Mouse (Mus musculus): ENCODE results near the gene Ppard. TPM values are rescaled to one million over a fixed set of nuclear protein-coding genes. Genes with fewer than 3 reads are reported as not detected.

Ppard gene
- polyA plus RNA-seq, 1 experiment from 2014 or later = 2.9 TPM

DNA sequence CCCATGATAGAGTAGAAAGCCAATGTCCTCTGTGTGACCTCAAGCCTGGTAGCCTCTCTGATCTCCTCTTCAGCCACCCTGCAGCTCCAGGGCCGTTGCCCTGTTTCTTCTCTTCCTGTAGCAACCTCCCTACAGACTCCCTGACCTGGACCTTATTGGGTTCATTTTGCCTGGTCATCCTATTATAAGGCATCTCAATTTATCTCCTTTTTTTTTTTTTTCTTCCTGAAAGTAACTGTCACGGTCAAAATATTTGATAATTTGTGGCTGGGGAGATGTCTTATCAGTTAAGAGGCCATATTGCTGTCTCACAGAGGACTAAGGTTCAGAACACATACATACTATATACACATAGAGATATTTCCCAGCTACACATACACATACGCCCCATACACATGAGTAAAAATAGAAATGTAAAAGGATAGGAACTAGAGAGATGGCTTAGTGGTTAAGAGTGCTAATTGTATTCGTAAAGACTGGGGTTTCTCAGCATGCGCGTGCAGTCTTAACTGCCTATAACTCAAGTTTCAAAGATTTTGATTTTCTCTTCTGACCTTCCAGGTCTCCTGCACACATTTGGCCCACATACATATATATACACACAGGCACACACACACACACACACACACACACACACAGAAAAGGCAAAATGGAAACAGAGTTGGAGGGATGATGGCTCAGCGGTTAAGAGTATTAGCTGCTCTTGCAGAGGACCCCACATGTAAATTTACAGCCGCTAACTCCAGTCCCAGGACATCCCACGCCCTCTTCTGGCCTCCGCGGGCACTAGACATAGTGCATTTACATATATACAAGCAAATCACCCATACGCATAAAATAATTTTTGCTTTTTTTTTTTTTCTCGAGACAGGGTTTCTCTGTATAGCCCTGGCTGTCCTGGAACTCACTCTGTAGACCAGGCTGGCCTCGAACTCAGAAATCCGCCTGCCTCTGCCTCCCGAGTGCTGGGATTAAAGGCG, 80.0 kb downstream of the Ppard start:
- H3K36me3 ChIP-seq (ENCODE audit: control insufficient read depth, insufficient read depth, low read length) = peaks cover 17% of the 10 kb centered on the region
- DNase-seq (ENCODE audit: low spot score) = no peak
- H3K9ac ChIP-seq (ENCODE audit: low read depth, low read length) = 0 out of 2 replicates have a peak overlapping the region, but pooled peaks have one; percentile 20
- H3K4me1 ChIP-seq (ENCODE audit: control insufficient read depth, insufficient read depth, low read length) = peaks cover 10% of the 10 kb centered on the region
- no peaks in the 10 kb centered on the region for H3K27me3 ChIP-seq (replicated peaks; ENCODE audit: control insufficient read depth, insufficient read depth, low read length)
- 27% methylated on average over 17 of the region's 17 CpGs for WGBS
- H3K4me2 ChIP-seq (ENCODE audit: low read depth, low read length) = peak overlapping the region; percentile 75
- H3K4me3 ChIP-seq (ENCODE audit: low read depth, low read length) = peak overlapping the region; percentile 87
- ATAC-seq (ENCODE audit: low read depth) = peak; percentile 19
- no peaks in the 10 kb centered on the region for H3K9me3 ChIP-seq (ENCODE audit: control insufficient read depth, low read length)
- H3K27ac ChIP-seq (replicated peaks; ENCODE audit: low read depth, low read length) = peak overlapping the region; percentile 70

DNA sequence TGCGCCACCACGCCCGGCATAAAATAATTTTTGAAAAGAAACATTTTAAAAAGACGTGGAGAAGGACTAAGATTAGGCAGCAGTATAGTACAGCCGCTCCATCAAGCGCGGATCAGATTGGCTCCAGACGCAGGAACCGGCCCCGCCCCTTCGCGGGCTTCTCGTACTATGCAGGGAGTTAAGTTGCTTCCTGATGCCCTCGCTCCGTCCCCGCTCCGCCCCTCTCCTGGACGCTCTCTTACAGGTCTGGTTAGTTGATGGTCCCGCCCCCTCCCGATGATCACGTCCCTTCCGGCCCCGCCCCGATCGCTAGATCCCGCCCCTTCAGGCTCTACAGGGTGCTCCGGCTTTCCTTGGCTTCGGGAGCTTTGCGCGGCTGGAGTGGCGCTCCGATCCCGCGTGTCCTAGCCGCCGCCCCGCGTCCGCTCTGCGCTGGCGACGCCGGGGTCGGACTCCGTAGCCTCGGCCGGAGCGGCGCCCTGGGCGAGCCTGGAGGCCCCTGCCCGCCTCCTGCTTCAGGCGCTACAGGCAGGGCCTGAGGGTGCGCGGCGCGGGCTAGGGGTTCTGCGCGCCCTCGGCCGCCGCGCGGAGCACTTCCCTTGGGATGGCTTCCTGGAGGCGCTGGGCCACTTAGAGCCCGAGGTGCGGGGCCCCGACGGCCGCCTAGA, 80.8 kb downstream of the Ppard start, which contains the start of gene Fance:
Gene Fance, plus strand, starts transcription at position 308 of the 668 bp plus-strand sequence.
- peak within 1 kb of the TSS; percentile 94 for H3K27ac ChIP-seq (replicated peaks; ENCODE audit: low read depth, low read length)
- H3K27me3 ChIP-seq (replicated peaks; ENCODE audit: control insufficient read depth, insufficient read depth, low read length) = no peaks in the 10 kb centered on the region
- H3K4me3 ChIP-seq (ENCODE audit: low read depth, low read length) = peak within 1 kb of the TSS; percentile 87
- peaks cover 25% of the 10 kb centered on the region for H3K36me3 ChIP-seq (ENCODE audit: control insufficient read depth, insufficient read depth, low read length)
- WGBS = under 1% methylated on average over 52 of the region's 69 CpGs
- DNase-seq (ENCODE audit: low spot score) (peak; percentile 100), ATAC-seq (ENCODE audit: low read depth) (peak; percentile 98)
- H3K9me3 ChIP-seq (ENCODE audit: control insufficient read depth, low read length) = no peaks in the 10 kb centered on the region
- peaks cover 10% of the 10 kb centered on the region for H3K4me1 ChIP-seq (ENCODE audit: control insufficient read depth, insufficient read depth, low read length)
- H3K9ac ChIP-seq (ENCODE audit: low read depth, low read length) = peak within 1 kb of the TSS; percentile 92
- peak within 1 kb of the TSS; percentile 75 for H3K4me2 ChIP-seq (ENCODE audit: low read depth, low read length)

DNA sequence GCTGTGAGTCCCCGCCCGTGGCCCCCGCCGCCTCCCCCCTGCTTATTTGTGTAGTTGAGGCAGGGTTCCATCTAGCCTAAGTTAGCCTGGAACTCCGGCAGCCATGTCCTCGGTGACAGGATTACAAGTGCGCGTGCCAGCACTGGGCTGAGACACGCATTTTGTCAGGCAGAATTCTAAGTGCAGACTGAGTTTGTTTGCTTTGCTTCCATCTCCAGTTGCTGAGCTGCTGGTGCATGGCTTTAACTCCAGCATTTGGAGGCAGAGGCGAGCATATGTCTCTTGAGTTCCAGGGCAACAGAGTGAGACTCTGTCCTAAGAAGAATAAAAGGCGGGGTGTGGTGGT, 81.4 kb downstream of the Ppard start:
- H3K36me3 ChIP-seq (ENCODE audit: control insufficient read depth, insufficient read depth, low read length) = peaks cover 30% of the 10 kb centered on the region
- peak overlapping the region; percentile 75 for H3K4me2 ChIP-seq (ENCODE audit: low read depth, low read length)
- peak overlapping the region; percentile 87 for H3K4me3 ChIP-seq (ENCODE audit: low read depth, low read length)
- ATAC-seq (ENCODE audit: low read depth) (peak; percentile 13), DNase-seq (ENCODE audit: low spot score) (peak; percentile 63)
- H3K27ac ChIP-seq (replicated peaks; ENCODE audit: low read depth, low read length) = peak overlapping the region; percentile 94
- H3K27me3 ChIP-seq (replicated peaks; ENCODE audit: control insufficient read depth, insufficient read depth, low read length) = no peaks in the 10 kb centered on the region
- peaks cover 6% of the 10 kb centered on the region for H3K4me1 ChIP-seq (ENCODE audit: control insufficient read depth, insufficient read depth, low read length)
- H3K9ac ChIP-seq (ENCODE audit: low read depth, low read length) = peak overlapping the region; percentile 92
- H3K9me3 ChIP-seq (ENCODE audit: control insufficient read depth, low read length) = no peaks in the 10 kb centered on the region
- 2% methylated on average over 11 of the region's 11 CpGs for WGBS

DNA sequence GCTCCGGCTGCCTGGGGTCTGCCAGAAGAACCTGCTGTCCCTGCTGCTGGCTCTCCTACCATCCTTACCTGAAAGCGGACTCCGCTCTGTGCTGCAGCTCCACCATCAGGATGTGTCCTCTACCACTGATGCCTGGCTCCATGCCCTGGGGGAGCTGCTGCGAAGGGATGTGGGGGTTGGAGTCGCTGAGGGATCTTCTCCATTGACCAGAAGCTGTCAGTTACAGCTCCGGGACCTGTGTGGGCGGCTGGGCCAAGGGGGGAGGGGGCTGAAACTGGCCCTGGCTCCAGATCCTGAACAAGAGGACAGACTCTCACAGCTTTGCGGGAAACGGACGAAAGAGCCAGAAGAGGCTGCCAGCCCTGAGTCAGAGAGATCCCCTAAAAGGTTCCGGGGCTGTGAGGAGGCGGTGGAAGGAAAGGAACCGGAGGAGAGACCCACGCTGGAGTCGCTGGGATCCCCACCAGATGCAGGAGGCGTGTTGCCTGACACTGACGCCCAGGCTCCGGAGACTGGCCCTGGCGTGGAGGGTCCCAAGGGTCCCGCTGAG, 83.2 kb downstream of the Ppard start:
- no peak overlapping the region for H3K4me2 ChIP-seq (ENCODE audit: low read depth, low read length)
- DNase-seq (ENCODE audit: low spot score) = no peak
- no peak for ATAC-seq (ENCODE audit: low read depth)
- no peaks in the 10 kb centered on the region for H3K27me3 ChIP-seq (replicated peaks; ENCODE audit: control insufficient read depth, insufficient read depth, low read length)
- no peaks in the 10 kb centered on the region for H3K9me3 ChIP-seq (ENCODE audit: control insufficient read depth, low read length)
- H3K36me3 ChIP-seq (ENCODE audit: control insufficient read depth, insufficient read depth, low read length) = peaks cover 43% of the 10 kb centered on the region
- H3K27ac ChIP-seq (replicated peaks; ENCODE audit: low read depth, low read length) = no peak overlapping the region
- H3K4me1 ChIP-seq (ENCODE audit: control insufficient read depth, insufficient read depth, low read length) = peaks cover 6% of the 10 kb centered on the region
- peak overlapping the region; percentile 21; the same call in 1 of the 2 replicates for H3K9ac ChIP-seq (ENCODE audit: low read depth, low read length)
- no peak overlapping the region for H3K4me3 ChIP-seq (ENCODE audit: low read depth, low read length)
- 60% methylated on average over 20 of the region's 20 CpGs for WGBS

DNA sequence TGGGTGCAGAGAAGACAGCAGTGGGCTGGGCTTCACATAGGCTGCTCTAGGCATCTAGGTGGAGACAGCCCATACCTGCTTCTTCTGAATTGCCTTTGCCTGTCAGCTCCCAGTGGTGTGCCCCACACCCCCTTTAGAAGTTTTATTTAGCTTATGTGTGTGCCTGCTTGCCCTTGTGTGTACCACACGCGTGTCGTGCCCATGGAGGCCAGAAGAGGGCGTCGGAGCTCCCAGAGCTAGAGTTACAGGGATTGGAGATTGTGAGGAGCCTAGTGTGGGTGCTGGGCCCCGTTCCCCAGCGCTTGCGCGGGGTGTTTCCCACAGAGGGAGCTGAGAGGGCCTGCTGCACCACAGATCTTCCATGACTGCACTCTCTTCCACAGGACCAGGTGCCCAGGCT, 84.0 kb downstream of the Ppard start:
- Histone ChIP-seq H3K4me2 (ENCODE audit: low read depth, low read length) (no peak overlapping the region), H3K9ac (ENCODE audit: low read depth, low read length) (no peak overlapping the region), H3K27ac (replicated peaks; ENCODE audit: low read depth, low read length) (no peak overlapping the region), H3K36me3 (ENCODE audit: control insufficient read depth, insufficient read depth, low read length) (peaks cover 51% of the 10 kb centered on the region), H3K27me3 (replicated peaks; ENCODE audit: control insufficient read depth, insufficient read depth, low read length) (no peaks in the 10 kb centered on the region), H3K4me3 (ENCODE audit: low read depth, low read length) (no peak overlapping the region), H3K9me3 (ENCODE audit: control insufficient read depth, low read length) (no peaks in the 10 kb centered on the region), H3K4me1 (ENCODE audit: control insufficient read depth, insufficient read depth, low read length) (peaks cover 6% of the 10 kb centered on the region)
- ATAC-seq (ENCODE audit: low read depth) (no peak), DNase-seq (ENCODE audit: low spot score) (no peak)
- 91% methylated on average over 9 of the region's 9 CpGs for WGBS

DNA sequence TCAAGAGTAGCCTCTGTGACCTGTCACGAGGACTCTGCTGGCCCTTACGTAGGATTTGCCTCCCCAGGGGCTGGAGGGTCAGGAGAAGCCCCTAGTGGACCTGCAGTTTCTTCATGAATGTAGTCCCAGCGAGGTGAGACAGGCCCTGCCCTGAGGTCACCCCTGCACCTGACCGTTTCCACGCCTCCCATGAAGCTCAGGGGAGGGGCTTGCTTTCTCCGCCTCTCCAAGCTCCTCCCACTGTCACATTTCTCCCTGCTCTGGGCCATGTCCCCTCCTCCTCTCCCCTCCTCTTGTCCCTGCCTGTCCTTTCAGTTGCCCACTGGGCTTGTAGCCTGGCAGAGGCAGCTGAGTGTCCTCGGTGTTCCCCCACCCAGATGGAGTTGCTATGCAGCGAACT, 84.6 kb downstream of the Ppard start:
- H3K4me1 ChIP-seq (ENCODE audit: control insufficient read depth, insufficient read depth, low read length) = peaks cover 6% of the 10 kb centered on the region
- no peak overlapping the region for H3K9ac ChIP-seq (ENCODE audit: low read depth, low read length)
- DNase-seq (ENCODE audit: low spot score) (no peak), ATAC-seq (ENCODE audit: low read depth) (no peak)
- no peaks in the 10 kb centered on the region for H3K9me3 ChIP-seq (ENCODE audit: control insufficient read depth, low read length)
- H3K27ac ChIP-seq (replicated peaks; ENCODE audit: low read depth, low read length) = no peak overlapping the region
- H3K4me3 ChIP-seq (ENCODE audit: low read depth, low read length) = no peak overlapping the region
- 72% methylated on average over 8 of the region's 8 CpGs for WGBS
- no peaks in the 10 kb centered on the region for H3K27me3 ChIP-seq (replicated peaks; ENCODE audit: control insufficient read depth, insufficient read depth, low read length)
- H3K36me3 ChIP-seq (ENCODE audit: control insufficient read depth, insufficient read depth, low read length) = peaks cover 56% of the 10 kb centered on the region
- H3K4me2 ChIP-seq (ENCODE audit: low read depth, low read length) = no peak overlapping the region

DNA sequence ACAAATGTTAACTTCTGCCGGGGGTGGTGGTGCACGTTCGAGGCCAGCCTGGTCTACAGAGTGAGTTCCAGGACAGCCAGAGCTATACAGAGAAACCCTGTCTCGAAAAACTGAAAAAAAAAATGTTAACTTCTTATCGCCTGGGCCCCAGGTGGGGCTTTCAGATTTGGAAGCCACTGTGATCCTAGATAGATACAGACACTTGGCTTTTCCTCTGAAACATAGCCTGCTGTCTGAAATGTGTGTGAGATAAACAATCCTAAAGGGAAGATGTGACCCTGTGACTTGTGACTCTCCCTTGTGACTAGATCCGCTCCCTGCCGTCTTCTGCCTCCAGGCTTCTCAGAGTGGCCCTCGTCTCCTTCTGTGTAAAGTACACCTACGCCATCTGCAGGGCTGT, 85.2 kb downstream of the Ppard start:
- peaks cover 6% of the 10 kb centered on the region for H3K4me1 ChIP-seq (ENCODE audit: control insufficient read depth, insufficient read depth, low read length)
- no peak for DNase-seq (ENCODE audit: low spot score)
- no peaks in the 10 kb centered on the region for H3K9me3 ChIP-seq (ENCODE audit: control insufficient read depth, low read length)
- ATAC-seq (ENCODE audit: low read depth) = no peak
- no peak overlapping the region for H3K9ac ChIP-seq (ENCODE audit: low read depth, low read length)
- H3K36me3 ChIP-seq (ENCODE audit: control insufficient read depth, insufficient read depth, low read length) = peaks cover 61% of the 10 kb centered on the region
- WGBS = 80% methylated on average over 9 of the region's 9 CpGs
- H3K4me3 ChIP-seq (ENCODE audit: low read depth, low read length) = no peak overlapping the region
- no peak overlapping the region for H3K27ac ChIP-seq (replicated peaks; ENCODE audit: low read depth, low read length)
- H3K27me3 ChIP-seq (replicated peaks; ENCODE audit: control insufficient read depth, insufficient read depth, low read length) = no peaks in the 10 kb centered on the region
- no peak overlapping the region for H3K4me2 ChIP-seq (ENCODE audit: low read depth, low read length)

DNA sequence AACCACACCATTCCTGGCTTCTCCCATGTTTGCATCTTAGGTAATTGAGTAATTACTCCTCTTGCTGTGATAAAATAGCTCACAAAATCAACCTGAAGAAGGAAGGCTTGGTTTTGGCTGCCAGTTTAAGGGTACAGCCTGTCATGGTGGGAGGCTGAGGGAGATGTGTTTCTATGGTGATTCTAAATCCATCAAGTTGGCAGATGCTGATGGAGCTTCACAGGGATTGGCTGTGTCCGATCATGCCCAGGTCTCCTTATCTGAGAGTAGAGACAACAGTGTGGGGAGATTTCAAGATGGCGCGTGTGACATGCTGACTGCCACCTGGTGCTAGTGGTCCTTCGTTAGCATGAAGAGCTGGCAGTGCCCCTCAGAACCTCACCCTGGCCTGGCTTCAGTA, 89.2 kb downstream of the Ppard start:
- H3K9ac ChIP-seq (ENCODE audit: low read depth, low read length) = no peak overlapping the region
- H3K36me3 ChIP-seq (ENCODE audit: control insufficient read depth, insufficient read depth, low read length) = peaks cover 73% of the 10 kb centered on the region
- no peak overlapping the region for H3K4me3 ChIP-seq (ENCODE audit: low read depth, low read length)
- no peak overlapping the region for H3K4me2 ChIP-seq (ENCODE audit: low read depth, low read length)
- DNase-seq (ENCODE audit: low spot score) = no peak
- no peak for ATAC-seq (ENCODE audit: low read depth)
- H3K4me1 ChIP-seq (ENCODE audit: control insufficient read depth, insufficient read depth, low read length) = no peaks in the 10 kb centered on the region
- no peaks in the 10 kb centered on the region for H3K9me3 ChIP-seq (ENCODE audit: control insufficient read depth, low read length)
- no peaks in the 10 kb centered on the region for H3K27me3 ChIP-seq (replicated peaks; ENCODE audit: control insufficient read depth, insufficient read depth, low read length)
- no peak overlapping the region for H3K27ac ChIP-seq (replicated peaks; ENCODE audit: low read depth, low read length)
- WGBS = 97% methylated on average over 4 of the region's 4 CpGs

Measured in embryonic facial prominence, embryonic 14.5 days (tissue).